Mouse (Mus musculus) bone marrow macrophage, adult 2 months (primary cell): Measurements from ENCODE around the gene Rtn4rl2.

Experiments used
- CTCF ChIP-seq: IDR thresholded peaks from 2 replicates; pipeline ENCODE4 v1.5.1; 2012; ENCODE audit warnings: low read depth, mild to moderate bottlenecking, low read length, moderate library complexity
- POLR2A ChIP-seq: IDR thresholded peaks from 2 replicates; pipeline ENCODE4 v1.6.1; 2012; ENCODE audit warnings: mild to moderate bottlenecking, low read depth, low read length, borderline replicate concordance

- TF ChIP-seq CTCF (no peak), POLR2A (no peak)
Observed at GRCm38 (mm10) chr2:84913881-84914280, 27.4 kb upstream of the Rtn4rl2 start.
